Mouse (Mus musculus) midbrain, embryonic 11.5 days (tissue): ENCODE data around the gene Ldhb. TPM values are rescaled to one million over a fixed set of nuclear protein-coding genes. Genes with fewer than 3 reads are reported as not detected.

Source experiments
- polyA plus RNA-seq: library from polyadenylated mRNA; unstranded; fragments of >200 nt; fragmentation: Nextera tagmentation; extraction: Ambion mirVana; gene quantifications from 2 replicates; pipeline ENCODE4 v1.2.1, GENCODE M21; 2014

Ldhb gene
- polyA plus RNA-seq, 1 experiment from 2014 or later, result 385 TPM

Other genes with a start within 250 kb of the Ldhb start
- gene Iapp, start 209.5 kb downstream of the Ldhb start, polyA plus RNA-seq, result 2.3 and 3.6 TPM in 2 replicates
- 0.54 and 0.57 TPM in 2 replicates for gene Slco1a5, start 185.0 kb downstream of the Ldhb start, polyA plus RNA-seq
- gene Pyroxd1, start 162.3 kb downstream of the Ldhb start, polyA plus RNA-seq, result 24.6 and 25.3 TPM in 2 replicates
- gene Recql, start 120.9 kb downstream of the Ldhb start, polyA plus RNA-seq, result 41.3 and 47.8 TPM in 2 replicates
- 114 and 130 TPM in 2 replicates for gene Golt1b, start 120.7 kb downstream of the Ldhb start, polyA plus RNA-seq
- 2.1 and 2.4 TPM in 2 replicates for gene Spx, start 94.5 kb downstream of the Ldhb start, polyA plus RNA-seq
- 0.12 and 0.14 TPM in 2 replicates for gene Gys2, start 34.8 kb downstream of the Ldhb start, polyA plus RNA-seq
- 6.6 and 8.2 TPM in 2 replicates for gene Kcnj8, start 63.7 kb upstream of the Ldhb start, polyA plus RNA-seq
- gene Abcc9, start 194.4 kb upstream of the Ldhb start, polyA plus RNA-seq, result 2.4 and 2.8 TPM in 2 replicates
- 133 and 136 TPM in 2 replicates for gene Cmas, start 248.7 kb upstream of the Ldhb start, polyA plus RNA-seq